Mouse (Mus musculus) CH12F3 (cell line): Measurements from ENCODE around the gene Gm28360.
"Not testable (repeated sequence)": the region's sequence is repeated elsewhere in the genome, so short reads cannot be mapped to it uniquely, and the experiment has no call there.

ENCODE experiments used
- in situ Hi-C: fragments of 300-500 bp; cut with MboI; formaldehyde crosslinking; loops from 2 replicates; pipeline ENCODE4 v1.14.3; 2020; ENCODE audit warnings: low sequenced_read_pairs

The Gm28360 gene

GRCm38 (mm10) chr1:117829781-117830180 is at the start of gene Gm28360:
Gene Gm28360, plus strand, starts transcription at chr1:117830081.
- in situ Hi-C loops = not testable (repeated sequence)

DNA sequence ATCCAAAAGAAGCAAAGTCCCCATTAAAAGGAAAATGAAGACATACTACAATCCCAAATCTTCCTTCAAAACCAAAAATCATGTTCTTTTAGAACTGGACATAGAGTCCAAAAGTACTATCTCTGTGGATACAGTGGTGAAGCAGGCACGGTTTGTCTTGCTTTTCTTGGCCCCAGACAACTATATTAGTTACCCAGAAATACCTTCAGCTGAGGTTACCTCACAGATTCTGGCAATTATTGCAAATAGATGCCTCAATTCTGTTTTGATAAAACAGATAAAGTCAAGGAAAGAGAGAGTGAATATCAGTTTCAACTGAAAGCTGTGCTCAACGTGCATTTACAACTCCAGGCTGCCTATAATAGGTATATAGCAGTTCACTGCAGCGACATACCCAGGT is 49.0 kb upstream of the Gm28360 start, which contains the start of gene B020011L13Rik:
Gene B020011L13Rik (plus strand): TSS at position 301 of the 400 bp plus-strand sequence.
- in situ Hi-C loops = not testable (repeated sequence)

GRCm38 (mm10) chr1:117816271-117816670 is 13.6 kb upstream of the Gm28360 start:
- in situ Hi-C loops = not testable (repeated sequence)

- in situ Hi-C loops = not testable (repeated sequence)
Observed at GRCm38 (mm10) chr1:117851718-117852117, 21.8 kb downstream of the Gm28360 start.
